Mouse (Mus musculus) lung, adult 2 months (tissue): ENCODE measurements around the gene Dhodh. TPM values are rescaled to one million over a fixed set of nuclear protein-coding genes. Genes with fewer than 3 reads are reported as not detected.

Experiments
- DNase-seq: peaks from one replicate; pipeline ENCODE4 v3.0.0; 2022
- H3K4me1 ChIP-seq: fragments of 200-500 bp; 2 replicates; pipeline ENCODE4 v1.6.1; 2011; ENCODE audit warnings: low read length; ENCODE audit not compliant: control insufficient read depth, insufficient read depth
- H3K4me3 ChIP-seq: fragments of 200-500 bp; replicated peaks from 2 replicates; pipeline ENCODE3; 2011; ENCODE audit warnings: low read depth, mild to moderate bottlenecking, control low read depth, low read length; ENCODE audit errors: extremely low read depth
- CTCF ChIP-seq: fragments of 200-500 bp; IDR thresholded peaks from 2 replicates; pipeline ENCODE4 v1.5.1; 2011; ENCODE audit warnings: mild to moderate bottlenecking, low read length, control low read depth; ENCODE audit not compliant: insufficient read depth
- POLR2A ChIP-seq: fragments of 200-500 bp; IDR thresholded peaks from 2 replicates; pipeline ENCODE4 v1.6.1; 2011; ENCODE audit warnings: low read depth, mild to moderate bottlenecking, control low read depth, low read length, borderline replicate concordance; ENCODE audit errors: extremely low read depth
- WGBS: fragments of 180-500 bp; shearing (Covaris S2); methylation state at CpG from one replicate; pipeline ENCODE4 v1.1.7; 2018; 5-methylcytosine and 5-hydroxymethylcytosine counted together
- polyA plus RNA-seq: library from polyadenylated mRNA; depleted of rRNA; stranded (reverse); fragments of >200 nt; gene quantifications from 2 replicates; pipeline ENCODE4 v1.2.3, GENCODE M21; 2012; rRNA removed

Gene Dhodh
- 20.9 and 23.7 TPM in 2 replicates for polyA plus RNA-seq

DNA sequence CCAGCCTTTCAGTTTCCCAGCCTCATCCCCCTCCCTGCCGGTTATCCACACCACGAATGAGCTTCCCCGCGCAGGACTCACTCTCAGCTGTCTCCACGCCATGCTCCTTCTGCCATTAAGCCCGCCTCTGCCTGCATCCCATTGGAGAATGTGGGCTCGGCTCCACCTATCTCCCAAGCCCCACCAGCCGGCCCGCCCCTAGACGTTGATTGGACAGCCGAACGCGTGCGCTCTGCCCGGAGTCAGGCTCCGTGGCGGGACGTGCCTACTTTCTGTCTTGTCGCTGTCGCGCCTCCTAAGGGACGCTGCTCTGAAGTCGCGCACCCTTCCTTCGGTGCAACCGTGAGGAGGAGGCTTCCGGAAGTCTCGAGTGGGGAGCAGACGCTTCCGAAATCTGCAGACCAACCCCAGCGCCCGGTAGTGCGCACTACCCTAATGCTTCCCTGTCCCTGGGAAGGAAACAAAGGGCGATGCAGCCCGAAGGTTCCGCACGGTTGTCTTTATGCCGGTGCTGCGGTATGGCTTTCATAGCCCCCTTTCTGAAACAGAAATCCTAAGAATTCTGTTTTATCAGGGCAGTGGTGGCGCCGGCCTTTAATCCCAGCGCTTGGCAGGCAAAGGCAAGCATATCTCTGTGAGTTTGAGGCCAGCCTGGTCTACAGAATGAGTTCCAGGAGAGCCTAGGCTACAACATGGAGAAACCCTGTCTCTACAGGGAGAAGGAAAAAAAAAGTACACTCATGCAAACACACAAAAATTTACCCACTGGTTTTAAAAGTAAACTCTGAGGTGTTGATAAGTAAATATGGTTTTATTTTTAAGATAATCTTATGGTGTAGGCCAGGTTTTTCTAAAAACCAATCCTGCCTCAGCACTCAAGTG is at the start of gene Dhodh:
Dhodh (minus strand) TSS at position 403 of the 882 bp plus-strand sequence.
- peaks cover 10% of the 10 kb centered on the region for H3K4me1 ChIP-seq
- peak within 1 kb of the TSS; percentile 84 for H3K4me3 ChIP-seq
- peak; percentile 96 for DNase-seq
- TF ChIP-seq CTCF (0 out of 2 replicates have a peak, but pooled peaks have one; percentile 7), POLR2A (peak; percentile 93)
- under 1% methylated on average over 42 of the region's 42 CpGs for WGBS

GRCm38 (mm10) chr8:109656860-109657259 is 48.4 kb upstream of the Dhodh start:
- no peaks in the 10 kb centered on the region for H3K4me1 ChIP-seq
- TF ChIP-seq POLR2A (no peak), CTCF (no peak)
- WGBS: 83% methylated on average over 3 of the region's 3 CpGs
- no peak for DNase-seq
- H3K4me3 ChIP-seq: no peak overlapping the region

DNA sequence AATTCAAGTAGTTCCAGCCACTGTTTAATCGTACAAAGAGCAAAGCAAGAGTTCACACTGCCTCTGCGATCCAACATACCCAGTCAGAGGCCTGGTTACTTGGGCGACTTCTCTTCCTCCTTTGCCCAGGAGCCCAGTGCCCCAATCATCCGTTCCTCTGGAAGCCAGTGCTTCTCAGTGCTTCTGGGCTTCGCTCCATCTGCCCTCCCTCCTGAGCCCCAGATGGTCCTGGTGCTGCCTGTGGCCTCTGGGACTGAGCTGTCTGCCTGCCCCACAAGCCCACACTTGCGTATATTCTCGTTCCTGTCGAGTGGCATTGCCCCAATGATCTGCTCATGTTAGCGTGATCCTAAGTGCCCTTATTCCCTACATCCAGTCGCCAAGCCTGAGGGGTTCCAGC is 42.3 kb upstream of the Dhodh start:
- 66% methylated on average over 10 of the region's 10 CpGs for WGBS
- Histone ChIP-seq H3K4me1 (no peaks in the 10 kb centered on the region), H3K4me3 (no peak overlapping the region)
- TF ChIP-seq CTCF (no peak), POLR2A (no peak)
- DNase-seq: no peak

DNA sequence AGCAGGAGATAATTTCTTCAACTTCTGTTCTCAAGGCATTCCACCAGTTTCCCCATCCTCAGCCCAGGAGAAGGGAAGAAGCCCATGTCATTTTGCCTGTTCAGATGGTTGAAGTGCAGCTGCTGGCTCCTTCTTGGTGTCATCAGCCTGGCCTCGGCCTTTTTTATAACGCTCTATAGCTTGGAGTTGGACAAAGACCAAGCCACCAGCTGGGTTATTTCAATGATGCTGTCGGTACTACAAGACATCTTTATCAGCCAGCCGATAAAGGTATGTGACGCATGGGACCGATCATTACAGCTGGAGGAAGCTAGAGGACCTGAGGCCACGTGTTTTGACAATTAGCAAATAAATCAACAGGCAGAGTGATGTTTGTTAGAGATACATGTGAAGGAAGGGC is 40.0 kb upstream of the Dhodh start:
- 30% methylated on average over 7 of the region's 7 CpGs for WGBS
- TF ChIP-seq CTCF (no peak), POLR2A (no peak)
- no peak for DNase-seq
- no peak overlapping the region for H3K4me3 ChIP-seq
- no peaks in the 10 kb centered on the region for H3K4me1 ChIP-seq

GRCm38 (mm10) chr8:109647331-109647730 is 38.9 kb upstream of the Dhodh start:
- no peak for DNase-seq
- TF ChIP-seq POLR2A: no peak
- TF ChIP-seq CTCF: no peak

GRCm38 (mm10) chr8:109641236-109641635 is 32.8 kb upstream of the Dhodh start:
- Histone ChIP-seq H3K4me3 (no peak overlapping the region), H3K4me1 (no peaks in the 10 kb centered on the region)
- WGBS: 70% methylated on average over 5 of the region's 5 CpGs
- no peak for DNase-seq
- no peak for TF ChIP-seq POLR2A
- TF ChIP-seq CTCF: no peak

More at GRCm38 (mm10) chr8:109647331-109647730, 38.9 kb upstream of the Dhodh start:
- H3K4me3 ChIP-seq: no peak overlapping the region
- no peaks in the 10 kb centered on the region for H3K4me1 ChIP-seq
- 54% methylated on average over 11 of the region's 11 CpGs for WGBS

DNA sequence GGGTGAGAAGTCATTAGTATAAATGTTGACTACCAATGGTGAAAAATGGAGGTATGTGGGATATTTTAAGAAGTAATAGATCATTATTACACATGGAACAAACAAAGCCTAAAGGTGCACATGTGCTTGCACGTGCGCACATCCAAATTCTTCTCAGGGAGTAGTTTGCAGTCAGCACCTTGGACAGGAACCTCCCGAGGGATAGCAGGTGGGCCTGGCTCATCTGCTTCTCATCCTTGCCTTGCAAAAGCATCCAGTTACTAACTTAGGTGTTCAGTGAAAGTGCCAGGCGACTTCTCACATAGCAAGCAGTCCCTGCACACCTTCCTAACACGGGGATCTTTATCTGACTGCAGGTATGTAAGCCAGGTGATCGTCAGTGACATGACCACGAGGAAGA is 31.9 kb upstream of the Dhodh start:
- WGBS: 49% methylated on average over 7 of the region's 7 CpGs

DNA sequence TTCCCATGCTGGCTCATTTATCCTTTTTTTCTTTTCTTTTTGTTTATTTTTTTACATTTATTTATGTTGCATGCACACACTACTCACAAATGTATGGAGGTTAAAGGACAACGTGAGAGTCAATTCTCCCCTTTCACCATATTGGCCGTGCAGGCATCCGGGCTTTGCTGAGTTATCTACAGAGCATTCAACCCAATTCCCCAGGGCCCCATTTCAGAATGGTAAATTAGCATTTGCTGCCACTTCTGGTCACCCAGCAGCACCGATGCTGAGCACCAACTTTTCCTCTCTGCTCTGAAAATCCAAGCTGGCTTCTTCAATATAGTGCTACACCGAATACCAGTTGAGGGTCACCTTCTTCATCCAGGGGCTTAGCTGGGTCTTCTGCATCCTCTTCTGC is 30.4 kb upstream of the Dhodh start:
- 73% methylated on average over 5 of the region's 5 CpGs for WGBS
- Histone ChIP-seq H3K4me3 (no peak overlapping the region), H3K4me1 (no peaks in the 10 kb centered on the region)
- no peak for DNase-seq
- TF ChIP-seq POLR2A (no peak), CTCF (no peak)

More for the DNA sequence above, 31.9 kb upstream of the Dhodh start:
- DNase-seq: no peak
- Histone ChIP-seq H3K4me1 (no peaks in the 10 kb centered on the region), H3K4me3 (no peak overlapping the region)
- TF ChIP-seq CTCF: no peak
- no peak for TF ChIP-seq POLR2A

- 89% methylated on average over 8 of the region's 8 CpGs for WGBS
- Histone ChIP-seq H3K4me1 (no peaks in the 10 kb centered on the region), H3K4me3 (no peak overlapping the region)
- TF ChIP-seq CTCF (no peak), POLR2A (no peak)
- no peak for DNase-seq
Measured at GRCm38 (mm10) chr8:109635146-109635545, 26.7 kb upstream of the Dhodh start.

DNA sequence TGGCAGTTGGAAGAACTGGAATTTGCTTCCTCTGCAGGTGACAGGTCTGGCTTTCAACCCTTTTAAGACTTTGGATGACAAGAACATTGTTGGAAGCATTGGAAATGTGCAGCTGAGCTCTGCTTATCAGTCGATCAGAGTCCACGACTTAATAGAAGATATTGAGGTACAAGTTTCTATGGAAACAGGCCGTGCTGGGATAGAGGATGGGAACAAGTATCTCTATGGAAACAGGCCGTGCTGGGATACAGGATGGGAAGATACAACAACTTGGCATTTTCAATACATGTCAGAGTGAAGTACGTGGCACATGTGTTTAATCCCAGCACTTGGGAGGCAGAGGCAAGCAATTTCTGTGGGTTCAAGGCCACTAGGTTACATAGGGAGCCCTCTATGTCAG is 24.0 kb upstream of the Dhodh start:
- WGBS: 74% methylated on average over 5 of the region's 5 CpGs
- TF ChIP-seq CTCF (no peak), POLR2A (no peak)
- Histone ChIP-seq H3K4me3 (no peak overlapping the region), H3K4me1 (no peaks in the 10 kb centered on the region)
- no peak for DNase-seq
